9 mouse cellular contexts compared by ENCODE assay signal in genomic region chr17:78562768-78563660, GRCm38 (mm10). TPM values are rescaled to one million over a fixed set of nuclear protein-coding genes. Genes with fewer than 3 reads are reported as not detected.
DNase-seq lines count a peak whose midpoint lies in the region; ATAC-seq and TF ChIP-seq lines count a peak whose summit lies in the region.
"Had no signal": no experiment of that assay in that cellular context is flagged by ENCODE, and none has a peak within 500 bp of the region (broad histone marks: within the 10 kb centered on the region; RNA-seq: fewer than 3 reads in every experiment).

No protein-coding gene starts in this region.

- WGBS in kidney, adult 2 months, result 24% methylated on average over 18 of the region's 18 CpGs
- 27% methylated on average over 18 of the region's 18 CpGs for WGBS in embryonic facial prominence, embryonic 10.5 days
- WGBS in hindbrain, embryonic 14.5 days, result 44% methylated on average over 18 of the region's 18 CpGs

- no peaks in the 10 kb centered on the region for H3K9me3 ChIP-seq in embryonic facial prominence, embryonic 10.5 days
- H3K9me3 ChIP-seq in hindbrain, embryonic 14.5 days (ENCODE audit: control insufficient read depth, low read length), result no peaks in the 10 kb centered on the region

- intact Hi-C loops in left cerebral cortex, postnatal 14 days (cut with DNase I), result no loop called here

- DNase-seq in kidney, adult 2 months, result peak; percentile 7
- DNase-seq in kidney, postnatal 25 days, result no peak
- peak; percentile 83 for DNase-seq in embryonic facial prominence, embryonic 10.5 days (ENCODE audit: low spot score)
- no peak for DNase-seq in hindbrain, embryonic 14.5 days (ENCODE audit: low spot score)
- DNase-seq in mesoderm, embryonic 11.5 days (ENCODE audit: low read depth, low spot score), result peak; percentile 54
- DNase-seq in right cerebral cortex, postnatal 10 days (ENCODE audit: low spot score in 2 of 2), result no peak
- no peak for DNase-seq in left cerebral cortex, postnatal 14 days (ENCODE audit: low spot score in 2 of 2)
- no peak for DNase-seq in natural killer cell, adult 2 months (ENCODE audit: low spot score in 2 of 2)

- H3K4me1 ChIP-seq in kidney, adult 2 months (ENCODE audit: control insufficient read depth, insufficient read depth, low read length), result no peaks in the 10 kb centered on the region; the same call in 1 of the 2 replicates
- peaks cover 32% of the 10 kb centered on the region for H3K4me1 ChIP-seq in embryonic facial prominence, embryonic 10.5 days
- H3K4me1 ChIP-seq in hindbrain, embryonic 14.5 days (replicated peaks; ENCODE audit: control insufficient read depth, insufficient read depth, low read length), result no peaks in the 10 kb centered on the region; the same call in 1 of the 2 replicates

- peak overlapping the region; percentile 12; the same call in 1 of the 2 replicates for H3K4me2 ChIP-seq in hindbrain, embryonic 14.5 days (replicated peaks)

- no peak for TF ChIP-seq CTCF in kidney, adult 2 months (conservative IDR thresholded peaks at IDR 0.05; ENCODE audit: insufficient read depth, insufficient read length, low read depth, low read length)

- ATAC-seq in hindbrain, embryonic 14.5 days (ENCODE audit: low FRiP score), result no peak

- no peak overlapping the region for H3K27ac ChIP-seq in kidney, adult 2 months (ENCODE audit: insufficient read depth, low read depth, low read length)
- H3K27ac ChIP-seq in embryonic facial prominence, embryonic 10.5 days (replicated peaks), result peak overlapping the region; percentile 75
- H3K27ac ChIP-seq in hindbrain, embryonic 14.5 days, result no peak overlapping the region
- H3K27ac ChIP-seq: liver, embryonic 14.5 days had no signal

- H3K36me3 ChIP-seq in kidney, adult 2 months (ENCODE audit: control insufficient read depth, insufficient read depth, low read length), result no peaks in the 10 kb centered on the region
- no peaks in the 10 kb centered on the region for H3K36me3 ChIP-seq in embryonic facial prominence, embryonic 10.5 days (replicated peaks)
- H3K36me3 ChIP-seq in hindbrain, embryonic 14.5 days (replicated peaks; ENCODE audit: control insufficient read depth, insufficient read depth), result no peaks in the 10 kb centered on the region

- no peak for TF ChIP-seq POLR2A in kidney, adult 2 months (IDR thresholded peaks at IDR 0.05; ENCODE audit: low read depth, low read length)

- H3K27me3 ChIP-seq in kidney, adult 2 months (replicated peaks; ENCODE audit: control insufficient read depth, insufficient read depth, low read length), result no peaks in the 10 kb centered on the region
- H3K27me3 ChIP-seq in embryonic facial prominence, embryonic 10.5 days (replicated peaks; ENCODE audit: low read depth, poor library complexity, severe bottlenecking), result no peaks in the 10 kb centered on the region
- H3K27me3 ChIP-seq in hindbrain, embryonic 14.5 days (ENCODE audit: control insufficient read depth, insufficient read depth, low read length), result no peaks in the 10 kb centered on the region

- peak overlapping the region; percentile 6; the same call in 1 of the 2 replicates for H3K4me3 ChIP-seq in kidney, adult 2 months (ENCODE audit: insufficient read depth, low read depth, low read length)
- H3K4me3 ChIP-seq in embryonic facial prominence, embryonic 10.5 days, result peak overlapping the region; percentile 21; the same call in 1 of the 2 replicates
- no peak overlapping the region for H3K4me3 ChIP-seq in hindbrain, embryonic 14.5 days (replicated peaks; ENCODE audit: low read length)

- H3K9ac ChIP-seq in hindbrain, embryonic 14.5 days, result no peak overlapping the region
- H3K9ac ChIP-seq: liver, embryonic 14.5 days had no signal

RNA-seq across cellular contexts. Expression of gene Vit, which starts 55.1 kb away (rescaled TPM):
- 0.61 and 0.62 TPM in 2 replicates for polyA plus RNA-seq in kidney, adult 2 months (2012; rRNA removed)
- 2.2 and 3.5 TPM in 2 replicates for polyA plus RNA-seq in embryonic facial prominence, embryonic 10.5 days (2016; fragmentation: Nextera tagmentation; extraction: Ambion mirVana)
- 4.3 TPM in 2 replicates for polyA plus RNA-seq in hindbrain, embryonic 14.5 days (2014; fragmentation: Nextera tagmentation; extraction: Ambion mirVana)
- 1 to 10 TPM; 2.3 to 2.6 TPM for total RNA-seq in left cerebral cortex, postnatal 14 days (2021)

Comparison
In these comparisons a context has a peak if more than half of its experiments do, and no peak if none do; other contexts are left out.
1. DNase-seq: peak in kidney, adult 2 months (single experiment), embryonic facial prominence, embryonic 10.5 days (single experiment) and mesoderm, embryonic 11.5 days (single experiment); none in kidney, postnatal 25 days (0 of 2), hindbrain, embryonic 14.5 days (single experiment), right cerebral cortex, postnatal 10 days (0 of 2), left cerebral cortex, postnatal 14 days (0 of 2) and natural killer cell, adult 2 months (0 of 2).